Mouse (Mus musculus) ES-Bruce4 (cell line): ENCODE data around the gene 6030468B19Rik.

Source experiments
- CTCF ChIP-seq: IDR thresholded peaks from one replicate; pipeline ENCODE4 v1.8.1; 2011; ENCODE audit warnings: low read depth, low read length
- POLR2A ChIP-seq: IDR thresholded peaks from one replicate; pipeline ENCODE4 v1.8.1; 2011; ENCODE audit warnings: low read length; ENCODE audit not compliant: insufficient read depth

- TF ChIP-seq CTCF (no peak), POLR2A (no peak)
Observed at GRCm38 (mm10) chr11:117751544-117751943, 45.9 kb upstream of the 6030468B19Rik start.
